Mouse (Mus musculus) gastrocnemius, postnatal 4 days (tissue): ENCODE data around the gene Ino80b. TPM values are rescaled to one million over a fixed set of nuclear protein-coding genes. Genes with fewer than 3 reads are reported as not detected.
A peak's percentile ranks its signal among the peaks of the same experiment; 100 is the strongest.

Source experiments
- DNase-seq, 2 experiments: peaks; one replicate each; pipeline ENCODE4 v3.0.0; 2021 to 2022; ENCODE audit warnings: low spot score in 2 of 2, mixed read lengths in 2 of 2
- total RNA-seq, 2 experiments: library from RNA; stranded (reverse); gene quantifications; 2 replicates each; pipeline ENCODE4 v1.2.3; 2021

Ino80b gene
- total RNA-seq, 2 experiments from 2014 or later, result 18.6 to 20.6 TPM

DNA sequence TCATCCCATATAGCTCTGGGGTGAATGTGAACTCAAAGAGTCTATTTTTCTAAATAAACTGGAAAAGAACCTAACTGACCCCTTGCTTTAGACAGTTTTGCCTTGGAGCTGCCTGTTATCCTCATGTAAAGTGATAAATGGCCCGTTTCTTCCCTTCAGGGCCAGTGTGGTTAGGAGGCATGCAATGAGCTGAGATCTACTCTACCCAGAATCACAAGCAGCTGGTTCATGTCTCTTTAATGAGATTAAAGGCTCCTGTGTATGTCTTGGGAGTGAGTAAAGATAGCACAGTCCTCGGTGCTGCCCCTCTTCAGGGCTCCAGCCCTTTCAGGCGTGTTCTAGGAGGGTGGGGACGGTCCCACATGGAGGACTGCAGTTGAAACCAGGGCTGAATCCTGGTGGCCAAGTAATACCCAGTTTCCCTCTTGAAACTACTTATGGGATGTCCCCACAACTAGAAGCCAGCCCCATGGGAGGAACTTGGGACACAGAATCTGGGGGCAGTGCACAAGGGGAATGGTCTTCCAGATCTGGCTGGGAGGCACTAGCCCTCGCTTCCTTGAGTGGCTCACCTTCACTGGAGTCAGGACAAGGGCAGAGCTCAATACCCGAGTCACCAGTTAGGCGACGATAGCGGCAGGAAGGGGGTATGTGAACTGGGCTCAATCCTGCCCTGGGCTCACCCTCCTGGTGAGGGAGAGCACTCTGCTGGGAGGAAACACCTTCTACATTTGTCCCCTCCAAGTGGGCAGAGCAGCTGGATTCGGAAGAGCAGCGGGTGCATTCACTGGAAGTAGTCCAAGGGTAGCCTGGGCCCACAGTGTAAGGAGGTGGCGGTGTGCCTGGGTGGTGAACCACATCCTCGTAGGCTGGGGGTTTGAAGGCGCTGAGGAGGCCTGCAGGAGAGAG is 6.2 kb downstream of the Ino80b start:
- no peak for DNase-seq

- DNase-seq, result no peak
Observed at GRCm38 (mm10) chr6:83118369-83118768, 6.9 kb downstream of the Ino80b start.

DNA sequence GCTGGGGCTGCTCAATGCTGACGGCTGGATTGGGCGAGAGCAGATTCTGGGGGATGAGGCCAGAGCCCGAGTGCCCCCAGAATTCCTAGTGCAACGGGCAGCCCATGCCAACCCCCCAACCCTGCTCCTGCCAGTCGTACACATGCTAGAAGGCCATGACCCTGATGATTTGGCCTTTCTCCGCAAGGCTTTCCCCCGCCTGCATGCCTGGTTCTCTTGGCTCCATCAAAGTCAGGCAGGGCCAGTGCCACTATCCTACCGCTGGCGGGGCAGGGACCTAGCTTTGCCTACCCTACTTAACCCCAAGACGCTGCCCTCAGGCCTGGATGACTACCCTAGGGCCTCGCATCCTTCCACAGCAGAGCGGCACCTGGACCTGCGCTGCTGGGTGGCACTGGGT is 7.6 kb downstream of the Ino80b start:
- DNase-seq, result no peak

DNA sequence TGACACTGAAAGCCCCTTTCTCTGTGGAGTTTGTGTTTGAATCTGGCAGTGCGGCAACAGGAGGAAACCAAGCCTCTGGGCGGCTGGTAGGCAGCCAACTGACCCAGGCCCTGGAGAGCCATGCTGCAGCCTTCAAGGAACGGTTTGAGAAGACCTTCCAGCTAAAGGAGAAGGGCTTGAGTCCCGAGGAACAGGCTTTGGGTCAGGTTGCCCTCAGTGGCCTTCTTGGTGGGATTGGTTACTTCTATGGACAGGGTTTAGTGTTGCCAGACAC is 8.1 kb downstream of the Ino80b start:
- no peak for DNase-seq

- no peak for DNase-seq
Observed at GRCm38 (mm10) chr6:83116373-83117164, 8.7 kb downstream of the Ino80b start.

DNA sequence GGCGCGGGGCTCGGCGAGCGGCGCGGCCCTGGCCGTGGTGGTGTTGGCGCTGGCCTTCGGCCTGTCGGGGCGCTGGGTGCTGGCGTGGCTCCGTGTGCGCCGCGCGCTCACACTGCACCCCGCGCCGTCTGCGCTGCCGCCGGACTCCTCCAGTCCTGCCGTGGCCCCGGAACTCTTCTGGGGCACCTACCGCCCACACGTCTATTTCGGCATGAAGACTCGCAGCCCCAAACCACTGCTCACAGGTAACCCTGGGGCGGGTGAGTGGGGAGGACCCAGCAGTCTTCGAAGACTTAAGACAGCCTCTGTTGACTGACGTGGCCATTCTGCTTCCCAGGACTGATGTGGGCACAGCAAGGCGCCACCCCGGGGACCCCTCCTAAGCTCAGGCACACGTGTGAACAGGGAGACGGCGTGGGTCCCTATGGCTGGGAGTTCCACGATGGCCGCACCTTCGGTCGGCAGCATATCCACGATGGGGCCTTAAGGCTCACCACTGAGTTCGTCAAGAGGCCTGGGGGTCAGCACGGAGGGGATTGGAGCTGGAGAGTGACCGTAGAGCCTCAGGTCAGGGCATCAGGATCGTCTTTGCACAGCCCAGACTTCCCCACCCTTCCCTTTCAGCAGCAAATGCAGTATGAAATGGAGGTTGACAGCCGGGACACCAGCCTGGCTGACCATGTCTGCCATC is 9.4 kb downstream of the Ino80b start:
- peak in 1 of 2 experiments; percentile 38 for DNase-seq

GRCm38 (mm10) chr6:83115011-83115671 is 10.1 kb downstream of the Ino80b start, which contains the start of gene Mogs:
TSS of gene Mogs (plus strand) at chr6:83115496.
- peak; percentile 91 to 95 for DNase-seq

DNA sequence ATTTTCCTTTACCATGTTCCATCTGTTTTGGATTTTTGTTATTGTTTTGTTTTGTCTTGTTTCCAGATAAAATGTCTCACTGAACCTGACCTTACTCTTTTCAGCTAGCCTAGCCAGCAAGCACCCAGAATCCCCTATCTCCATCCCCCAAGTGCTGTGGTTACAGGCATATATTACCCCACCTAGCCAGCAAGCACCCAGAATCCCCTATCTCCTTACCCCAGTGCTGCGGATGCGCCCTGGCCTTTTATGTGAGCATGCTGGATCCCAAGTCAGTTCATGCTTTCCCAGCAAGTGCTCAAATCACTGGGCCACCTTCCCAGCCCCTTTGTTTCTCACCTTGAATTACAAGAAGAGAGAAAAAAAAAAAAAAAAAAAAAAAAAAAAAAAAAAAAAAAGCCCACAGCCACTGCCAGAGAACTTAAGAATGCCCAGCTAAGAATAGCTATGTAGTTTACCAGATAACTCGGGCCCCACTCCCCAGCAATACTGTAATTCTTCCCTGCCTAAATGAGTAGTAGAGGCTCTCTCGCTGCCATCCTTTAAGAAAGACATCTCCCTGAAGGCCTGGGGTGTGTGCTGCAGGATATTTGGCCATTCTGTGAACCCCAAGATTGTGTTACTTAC is 13.6 kb downstream of the Ino80b start:
- DNase-seq, result no peak

- peak; percentile 64 to 86 for DNase-seq
Observed at GRCm38 (mm10) chr6:83108762-83109668, 16.2 kb downstream of the Ino80b start, which contains the start of gene Mrpl53. TSS of gene Mrpl53 (plus strand) at chr6:83109040.

DNA sequence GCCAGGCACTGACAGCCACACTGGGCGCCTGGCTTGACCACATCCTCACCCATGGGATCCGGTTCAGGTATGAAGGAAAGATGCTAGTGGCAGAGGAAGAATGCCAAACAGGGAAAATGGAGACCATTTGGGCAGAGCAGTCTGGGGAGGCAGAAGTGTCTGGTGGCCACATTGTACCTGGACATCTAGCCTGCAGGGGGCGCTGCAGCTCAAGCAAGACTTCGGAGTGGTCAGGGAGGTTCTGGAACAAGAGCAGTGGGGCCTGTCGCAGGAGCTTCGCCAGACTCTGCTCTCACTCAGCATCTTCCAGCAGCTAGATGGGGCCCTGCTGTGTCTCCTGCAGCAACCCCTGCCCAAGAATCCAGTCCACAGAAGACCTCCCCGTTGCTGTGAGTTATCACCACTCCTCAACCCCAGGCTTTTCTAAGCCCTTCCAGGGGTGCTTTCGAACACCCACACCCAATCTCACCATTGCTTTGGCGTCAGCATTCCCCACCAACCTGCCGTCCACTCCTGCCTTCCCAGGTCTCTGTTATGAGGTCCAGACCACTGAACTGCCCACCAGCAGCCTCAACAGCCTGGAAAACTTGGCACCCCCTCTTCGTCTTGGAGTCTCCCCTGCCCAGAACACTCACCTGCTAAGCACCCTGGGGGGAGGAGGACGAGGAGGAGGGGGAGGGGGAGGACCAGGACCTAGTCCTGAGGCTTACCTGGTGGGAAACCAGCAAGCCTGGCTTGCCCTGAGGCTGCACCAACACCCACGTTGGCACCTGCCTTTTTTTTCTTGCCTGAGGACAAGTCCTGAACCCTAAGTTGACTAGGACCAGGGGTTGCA is 17.4 kb downstream of the Ino80b start:
- peak; percentile 77 to 86 for DNase-seq

DNA sequence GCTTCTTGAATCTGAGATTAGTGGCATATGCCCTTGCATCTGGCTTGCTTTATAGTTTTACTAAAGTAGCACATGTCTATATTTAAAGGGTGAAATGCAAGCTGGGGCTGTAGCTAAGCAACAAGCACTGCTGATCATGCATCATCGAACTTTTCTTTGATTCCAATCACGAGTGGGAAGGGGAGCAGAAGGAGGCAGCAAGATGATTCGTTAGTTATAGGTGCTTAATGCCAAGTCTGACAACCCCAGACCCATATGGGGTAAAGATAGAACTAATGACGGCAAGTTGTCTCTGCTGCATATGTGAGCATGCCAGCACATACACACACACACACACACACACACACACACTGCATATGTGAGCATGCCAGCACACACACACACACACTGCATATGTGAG is 21.1 kb downstream of the Ino80b start:
- no peak for DNase-seq

DNA sequence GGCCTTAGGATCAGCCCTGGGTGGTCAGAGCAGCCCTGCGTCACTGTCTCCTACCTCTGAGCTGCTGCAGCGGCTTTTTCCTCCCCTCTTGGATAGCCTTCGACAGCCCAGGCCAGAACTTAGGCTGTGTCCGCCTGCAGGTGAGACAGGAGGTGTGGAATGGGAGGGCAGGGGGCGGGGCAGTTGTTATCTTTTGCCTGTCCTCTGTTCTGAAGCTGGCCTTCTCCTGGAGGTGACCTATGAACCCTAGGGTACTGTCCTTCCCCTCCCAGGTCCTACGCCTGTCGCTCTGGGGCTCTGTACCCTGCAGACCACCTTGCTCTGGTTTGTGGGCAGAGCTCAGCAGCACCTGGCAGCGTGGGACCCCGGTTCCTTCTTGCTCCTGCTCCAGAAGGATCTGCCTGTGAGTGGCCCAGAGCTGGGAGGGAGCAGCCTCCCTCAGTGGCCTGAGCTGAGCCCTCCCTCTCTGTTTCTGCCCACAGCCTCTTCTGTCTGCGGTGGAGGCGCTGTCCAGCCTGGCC is 22.0 kb downstream of the Ino80b start:
- DNase-seq, result no peak

GRCm38 (mm10) chr6:83101688-83102556 is 23.3 kb downstream of the Ino80b start:
- DNase-seq, result peak in 1 of 2 experiments; percentile 72

GRCm38 (mm10) chr6:83101316-83101687 is 23.9 kb downstream of the Ino80b start, which contains the start of the genes Ccdc142 and Gm42688:
TSS of gene Ccdc142 (plus strand) at chr6:83101601.
TSS of gene Gm42688 (plus strand) at chr6:83101617.
- peak; percentile 66 to 87 for DNase-seq

DNA sequence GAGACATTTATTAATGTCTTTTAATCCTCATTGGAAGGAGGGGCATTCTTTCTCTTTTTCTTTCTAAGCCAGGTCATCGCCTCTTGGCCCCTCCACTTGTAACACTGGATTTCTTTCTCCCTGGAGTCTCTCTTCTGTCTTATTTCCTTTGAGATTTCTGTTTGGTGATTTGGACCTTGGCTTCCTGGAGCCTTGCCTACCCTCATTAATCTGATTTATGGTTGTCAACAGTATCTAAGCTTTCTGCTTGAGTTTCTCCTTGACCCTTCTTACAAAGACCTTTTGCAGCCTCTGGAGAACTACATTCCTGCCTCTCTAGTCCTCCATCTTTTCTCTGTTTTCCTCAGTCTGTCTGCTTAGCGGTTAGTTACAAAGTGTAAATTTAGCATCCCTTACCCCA is 26.8 kb downstream of the Ino80b start:
- no peak for DNase-seq

- no peak for DNase-seq
Observed at GRCm38 (mm10) chr6:83095968-83096367, 29.3 kb downstream of the Ino80b start.

DNA sequence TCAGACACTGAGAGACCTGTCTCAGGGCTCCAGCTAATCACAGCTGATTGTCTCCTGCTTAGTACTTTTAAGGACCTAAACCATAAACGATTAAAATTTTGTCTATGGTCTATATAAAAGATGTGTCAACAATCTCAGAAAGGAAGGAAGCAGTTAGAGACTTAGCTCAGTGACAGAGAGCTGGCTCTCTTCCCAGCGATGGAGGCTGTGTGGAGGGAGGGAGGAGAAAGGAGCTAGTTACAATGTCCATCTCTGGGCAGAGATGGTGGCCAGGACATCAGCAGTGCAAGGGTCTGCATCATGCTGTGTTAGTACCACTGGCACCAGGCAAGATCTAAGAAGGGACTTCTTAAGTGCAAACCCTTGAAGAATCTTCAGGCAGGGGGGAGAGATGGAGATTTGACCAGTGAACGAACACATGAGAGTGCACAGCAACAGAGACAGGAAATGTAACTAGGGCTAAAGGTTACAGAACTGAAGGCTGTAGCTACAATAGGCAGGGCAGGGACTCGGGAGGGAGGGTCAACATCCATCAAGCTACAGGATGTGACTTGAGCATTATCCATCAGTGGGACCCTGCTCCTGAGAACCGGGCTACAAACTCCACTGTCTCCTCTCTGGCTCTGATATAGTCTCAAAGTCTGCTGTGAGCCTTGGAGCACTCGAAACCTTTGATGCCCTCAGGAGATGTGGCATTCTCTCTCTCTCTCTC is 32.7 kb downstream of the Ino80b start:
- DNase-seq, result no peak
